Mouse (Mus musculus) spleen, adult 2 months (tissue): ENCODE measurements around the gene Cacna2d1.

Experiments used
- CTCF ChIP-seq: fragments of 200-500 bp; IDR thresholded peaks from 2 replicates; pipeline ENCODE4 v1.5.1; 2011; ENCODE audit warnings: mild to moderate bottlenecking, inconsistent platforms; ENCODE audit not compliant: insufficient read depth, insufficient read length, insufficient replicate concordance; ENCODE audit errors: extremely low read depth
- POLR2A ChIP-seq: fragments of 200-500 bp; IDR thresholded peaks from 2 replicates; pipeline ENCODE4 v1.6.1; 2011; ENCODE audit warnings: low read depth, low read length, inconsistent platforms

DNA sequence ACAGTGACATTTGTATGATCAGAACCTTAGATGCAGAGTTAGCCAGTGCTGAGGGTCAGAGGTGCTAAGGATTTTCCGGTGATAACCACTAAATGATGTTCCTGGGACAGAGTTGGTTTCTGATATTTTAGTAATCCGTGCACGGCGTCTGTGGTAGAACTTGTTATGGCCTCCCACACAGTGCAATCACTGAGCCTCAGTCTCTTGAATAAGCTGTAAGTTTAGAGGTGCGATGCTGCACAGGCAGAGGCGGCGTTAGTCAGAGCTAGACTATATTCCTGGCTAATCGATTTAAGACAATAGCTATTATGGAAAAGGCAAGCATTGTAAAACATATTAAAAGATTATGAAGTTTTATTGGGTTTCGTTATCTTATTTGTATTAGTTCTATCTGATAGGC, 297.0 kb downstream of the Cacna2d1 start:
- no peak for TF ChIP-seq CTCF
- no peak for TF ChIP-seq POLR2A
